Mouse (Mus musculus) kidney, embryonic 16.5 days (tissue): ENCODE data around the gene Adprhl1. TPM values are rescaled to one million over a fixed set of nuclear protein-coding genes. Genes with fewer than 3 reads are reported as not detected.

ENCODE experiments used
- ATAC-seq: fragments of 200-750 bp; cut with Nextera tagmentation; 2 replicates; pipeline ENCODE4 v1.8.0; 2017; ENCODE audit warnings: moderate TSS enrichment; ENCODE audit not compliant: low FRiP score, low TSS enrichment
- H3K27ac ChIP-seq: fragments of 300-500 bp; sonication (generic); 2 replicates; pipeline ENCODE4 v1.5.1; 2014; ENCODE audit warnings: low read length
- H3K27me3 ChIP-seq: fragments of 300-500 bp; sonication (generic); 2 replicates; pipeline ENCODE4 v1.6.1; 2014; ENCODE audit warnings: low read length, control low read depth, mixed read lengths; ENCODE audit not compliant: insufficient read depth
- H3K36me3 ChIP-seq: fragments of 300-500 bp; sonication (generic); 2 replicates; pipeline ENCODE4 v1.6.1; 2014; ENCODE audit warnings: low read length, control low read depth, mixed read lengths; ENCODE audit not compliant: insufficient read depth
- H3K4me1 ChIP-seq: fragments of 300-500 bp; sonication (generic); 2 replicates; pipeline ENCODE4 v1.6.1; 2014; ENCODE audit warnings: low read length, control low read depth, mixed read lengths; ENCODE audit not compliant: insufficient read depth
- H3K4me2 ChIP-seq: fragments of 300-500 bp; sonication (generic); replicated peaks from 2 replicates; pipeline ENCODE4 v1.6.1; 2014; ENCODE audit warnings: low read depth, low read length
- H3K4me3 ChIP-seq: fragments of 300-500 bp; sonication (generic); 2 replicates; pipeline ENCODE4 v1.5.1; 2014; ENCODE audit warnings: mild to moderate bottlenecking, low read length
- H3K9ac ChIP-seq: fragments of 300-500 bp; sonication (generic); replicated peaks from 2 replicates; pipeline ENCODE4 v1.6.1; 2014; ENCODE audit warnings: low read length
- H3K9me3 ChIP-seq: fragments of 300-500 bp; sonication (generic); 2 replicates; pipeline ENCODE4 v1.6.1; 2016; ENCODE audit warnings: low read length, control low read depth
- WGBS: fragments of 180-500 bp; shearing (Covaris S2); extraction: QIAGEN DNeasy Blood & Tissue Kit; methylation state at CpG from one replicate; pipeline ENCODE4 v1.1.7; 2014; 5-methylcytosine and 5-hydroxymethylcytosine counted together
- polyA plus RNA-seq: library from polyadenylated mRNA; unstranded; fragments of >200 nt; fragmentation: Nextera tagmentation; extraction: Ambion mirVana; gene quantifications from 2 replicates; pipeline ENCODE4 v1.2.1, GENCODE M21; 2015

Gene Adprhl1
- polyA plus RNA-seq, 1 experiment from 2014 or later, result 0.16 TPM

GRCm38 (mm10) chr8:13187229-13187628 is 66.7 kb downstream of the Adprhl1 start:
- H3K36me3 ChIP-seq, result no peaks in the 10 kb centered on the region
- no peak overlapping the region for H3K4me2 ChIP-seq
- no peaks in the 10 kb centered on the region for H3K4me1 ChIP-seq
- no peaks in the 10 kb centered on the region for H3K27me3 ChIP-seq
- ATAC-seq, result no peak
- H3K27ac ChIP-seq, result no peak overlapping the region
- no peak overlapping the region for H3K4me3 ChIP-seq
- H3K9ac ChIP-seq, result no peak overlapping the region
- no peaks in the 10 kb centered on the region for H3K9me3 ChIP-seq
- 73% methylated on average over 9 of the region's 9 CpGs for WGBS

- no peak overlapping the region for H3K27ac ChIP-seq
- no peaks in the 10 kb centered on the region for H3K4me1 ChIP-seq
- no peak overlapping the region for H3K4me2 ChIP-seq
- no peaks in the 10 kb centered on the region for H3K27me3 ChIP-seq
- no peak overlapping the region for H3K9ac ChIP-seq
- 79% methylated on average over 8 of the region's 8 CpGs for WGBS
- no peak overlapping the region for H3K4me3 ChIP-seq
- H3K36me3 ChIP-seq, result no peaks in the 10 kb centered on the region
- H3K9me3 ChIP-seq, result no peaks in the 10 kb centered on the region
- ATAC-seq, result no peak
Measured at GRCm38 (mm10) chr8:13186819-13187218, 67.1 kb downstream of the Adprhl1 start.

DNA sequence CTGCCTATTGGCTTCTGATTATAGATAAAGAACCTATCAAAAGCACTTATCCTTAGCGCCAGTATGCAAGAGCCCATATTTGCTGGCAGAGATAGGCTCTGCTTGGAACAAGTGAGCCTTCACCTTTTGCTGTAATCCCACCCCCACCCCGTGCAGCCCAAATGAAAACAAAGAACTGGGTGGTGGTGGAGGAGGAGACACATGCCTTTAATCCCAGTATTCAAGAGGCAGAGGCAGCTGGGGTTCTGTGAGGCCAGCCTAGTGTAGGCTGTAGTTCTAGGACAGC is 72.3 kb downstream of the Adprhl1 start:
- no peaks in the 10 kb centered on the region for H3K4me1 ChIP-seq
- no peaks in the 10 kb centered on the region for H3K27me3 ChIP-seq
- H3K36me3 ChIP-seq, result no peaks in the 10 kb centered on the region; the same call in 1 of the 2 replicates
- H3K9ac ChIP-seq, result no peak overlapping the region
- H3K4me2 ChIP-seq, result no peak overlapping the region
- no peak for ATAC-seq
- H3K27ac ChIP-seq, result no peak overlapping the region
- H3K4me3 ChIP-seq, result no peak overlapping the region
- H3K9me3 ChIP-seq, result no peaks in the 10 kb centered on the region
- 61% methylated on average over 2 of the region's 2 CpGs for WGBS

DNA sequence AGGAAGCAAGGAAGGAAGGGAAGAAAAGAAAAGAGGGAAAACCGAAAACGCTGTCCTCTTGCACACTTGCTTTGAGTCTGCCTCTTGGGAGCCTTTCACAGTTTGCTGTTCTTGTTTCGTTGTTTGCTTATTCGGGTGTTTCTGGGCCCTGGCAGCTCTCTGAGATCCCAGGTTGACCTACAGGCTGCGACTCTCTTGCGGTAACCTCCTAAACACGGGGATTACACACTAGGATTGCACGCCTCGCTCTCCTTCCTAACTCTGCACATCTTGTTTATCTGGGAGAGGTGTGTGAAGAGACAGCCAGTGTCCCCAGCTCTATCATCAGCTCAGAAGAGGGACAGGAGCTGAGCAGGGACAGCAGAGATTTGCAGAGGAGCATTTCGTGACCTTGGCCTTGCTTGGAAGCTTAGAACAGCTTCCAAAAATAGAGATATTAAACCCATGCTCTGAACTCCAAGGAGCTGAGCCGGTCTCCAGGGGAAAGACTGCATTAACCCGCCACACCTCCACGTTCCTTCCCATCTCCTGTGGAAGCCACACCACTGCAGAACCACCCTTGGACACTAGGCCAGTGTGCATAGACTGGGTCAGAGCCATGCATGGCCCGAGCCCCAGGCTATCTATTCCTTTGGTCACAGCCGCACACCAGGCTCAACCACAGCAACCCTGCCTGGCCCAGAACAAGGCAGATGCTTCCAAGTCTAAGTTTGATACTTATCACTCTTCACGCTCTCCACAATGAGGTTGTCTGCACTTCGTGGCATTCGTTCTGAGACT is 72.9 kb downstream of the Adprhl1 start:
- no peak overlapping the region for H3K9ac ChIP-seq
- no peak overlapping the region for H3K4me2 ChIP-seq
- no peak overlapping the region for H3K4me3 ChIP-seq
- 81% methylated on average over 18 of the region's 18 CpGs for WGBS
- H3K36me3 ChIP-seq, result peaks cover 2% of the 10 kb centered on the region; the same call in 1 of the 2 replicates
- no peak for ATAC-seq
- H3K27me3 ChIP-seq, result no peaks in the 10 kb centered on the region
- H3K27ac ChIP-seq, result no peak overlapping the region
- H3K4me1 ChIP-seq, result no peaks in the 10 kb centered on the region
- no peaks in the 10 kb centered on the region for H3K9me3 ChIP-seq

- no peak overlapping the region for H3K4me2 ChIP-seq
- no peak overlapping the region for H3K27ac ChIP-seq
- peaks cover 8% of the 10 kb centered on the region for H3K36me3 ChIP-seq
- H3K9me3 ChIP-seq, result no peaks in the 10 kb centered on the region
- no peak overlapping the region for H3K4me3 ChIP-seq
- H3K27me3 ChIP-seq, result no peaks in the 10 kb centered on the region
- ATAC-seq, result no peak
- no peaks in the 10 kb centered on the region for H3K4me1 ChIP-seq
- no peak overlapping the region for H3K9ac ChIP-seq
- WGBS, result 70% methylated on average over 9 of the region's 9 CpGs
Measured at GRCm38 (mm10) chr8:13180408-13180807, 73.6 kb downstream of the Adprhl1 start.

DNA sequence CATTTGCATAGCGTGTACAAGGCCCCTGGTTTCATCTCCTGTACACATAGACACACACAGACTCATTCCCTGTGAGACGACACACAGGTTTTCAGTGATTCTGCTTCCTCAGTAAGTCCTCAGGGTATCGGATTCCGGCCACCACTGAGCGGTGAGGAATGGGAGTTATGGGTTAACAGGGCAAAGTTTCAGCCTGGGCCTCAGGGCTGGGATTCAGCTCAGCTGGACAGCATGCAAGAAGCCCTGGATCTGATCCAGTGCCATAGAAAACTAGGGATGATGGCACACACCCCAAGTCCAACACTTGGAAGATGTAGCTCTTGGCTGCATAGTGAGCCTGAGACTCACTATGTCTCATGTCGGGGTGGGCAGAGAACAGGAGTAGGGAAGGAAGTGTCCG is 74.0 kb downstream of the Adprhl1 start:
- H3K9me3 ChIP-seq, result no peaks in the 10 kb centered on the region
- H3K27me3 ChIP-seq, result no peaks in the 10 kb centered on the region
- no peak overlapping the region for H3K4me3 ChIP-seq
- peaks cover 13% of the 10 kb centered on the region for H3K36me3 ChIP-seq
- no peaks in the 10 kb centered on the region for H3K4me1 ChIP-seq
- ATAC-seq, result no peak
- WGBS, result 42% methylated on average over 7 of the region's 7 CpGs
- no peak overlapping the region for H3K9ac ChIP-seq
- no peak overlapping the region for H3K4me2 ChIP-seq
- no peak overlapping the region for H3K27ac ChIP-seq

- H3K4me3 ChIP-seq, result no peak overlapping the region
- no peaks in the 10 kb centered on the region for H3K4me1 ChIP-seq
- no peak overlapping the region for H3K9ac ChIP-seq
- H3K9me3 ChIP-seq, result no peaks in the 10 kb centered on the region
- ATAC-seq, result no peak
- peaks cover 17% of the 10 kb centered on the region for H3K36me3 ChIP-seq
- no peak overlapping the region for H3K4me2 ChIP-seq
- 72% methylated on average over 6 of the region's 6 CpGs for WGBS
- H3K27me3 ChIP-seq, result no peaks in the 10 kb centered on the region
- no peak overlapping the region for H3K27ac ChIP-seq
Measured at GRCm38 (mm10) chr8:13179482-13179881, 74.5 kb downstream of the Adprhl1 start.

DNA sequence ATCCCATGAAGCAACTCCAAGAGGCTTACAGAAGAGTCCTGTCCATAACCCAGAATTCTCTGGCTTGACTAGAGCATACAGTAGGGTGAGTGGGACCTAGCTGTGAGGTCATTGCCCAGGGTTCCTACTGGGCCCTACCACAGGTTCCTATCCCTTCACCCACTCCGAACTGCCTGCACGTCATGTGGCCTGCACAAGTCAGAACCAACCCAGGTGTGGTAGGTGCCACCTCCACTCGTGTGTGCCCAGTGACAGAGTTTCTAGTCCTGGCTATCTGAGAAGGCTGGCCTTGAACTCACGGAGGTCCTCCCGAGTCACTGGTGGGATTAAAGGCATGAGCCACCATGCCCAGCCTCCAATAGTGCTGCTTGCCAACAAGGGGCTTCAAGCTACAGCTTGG is 75.8 kb downstream of the Adprhl1 start:
- Histone ChIP-seq H3K9me3 (no peaks in the 10 kb centered on the region), H3K4me1 (no peaks in the 10 kb centered on the region), H3K4me2 (no peak overlapping the region), H3K4me3 (no peak overlapping the region), H3K9ac (no peak overlapping the region), H3K27ac (no peak overlapping the region), H3K27me3 (no peaks in the 10 kb centered on the region), H3K36me3 (peaks cover 30% of the 10 kb centered on the region)
- no peak for ATAC-seq
- 89% methylated on average over 5 of the region's 5 CpGs for WGBS

- Histone ChIP-seq H3K4me2 (no peak overlapping the region), H3K4me1 (no peaks in the 10 kb centered on the region), H3K27ac (no peak overlapping the region), H3K4me3 (no peak overlapping the region), H3K27me3 (no peaks in the 10 kb centered on the region), H3K9me3 (no peaks in the 10 kb centered on the region), H3K36me3 (peaks cover 38% of the 10 kb centered on the region), H3K9ac (no peak overlapping the region)
- ATAC-seq, result no peak
- 92% methylated on average over 7 of the region's 7 CpGs for WGBS
Measured at GRCm38 (mm10) chr8:13177173-13177852, 76.6 kb downstream of the Adprhl1 start.

GRCm38 (mm10) chr8:13175650-13176049 is 78.3 kb downstream of the Adprhl1 start:
- Histone ChIP-seq H3K9ac (no peak overlapping the region), H3K36me3 (peaks cover 53% of the 10 kb centered on the region), H3K4me1 (no peaks in the 10 kb centered on the region), H3K4me3 (no peak overlapping the region), H3K9me3 (no peaks in the 10 kb centered on the region), H3K4me2 (no peak overlapping the region), H3K27ac (no peak overlapping the region), H3K27me3 (no peaks in the 10 kb centered on the region)
- 90% methylated on average over 1 of the region's 1 CpGs for WGBS
- no peak for ATAC-seq
